Mouse (Mus musculus) liver, embryonic 15.5 days (tissue): Measurements from ENCODE around the gene Commd3. TPM values are rescaled to one million over a fixed set of nuclear protein-coding genes. Genes with fewer than 3 reads are reported as not detected.

Source experiments
- ATAC-seq: fragments of 200-750 bp; cut with Nextera tagmentation; 2 replicates; pipeline ENCODE4 v1.8.0; 2017; ENCODE audit warnings: moderate number of reproducible peaks, mild to moderate bottlenecking, moderate library complexity; ENCODE audit not compliant: insufficient read depth
- H3K27ac ChIP-seq: fragments of 300-500 bp; sonication (generic); replicated peaks from 2 replicates; pipeline ENCODE4 v1.5.1; 2015; ENCODE audit warnings: mild to moderate bottlenecking, inconsistent platforms
- H3K27me3 ChIP-seq: fragments of 300-500 bp; sonication (generic); 2 replicates; pipeline ENCODE4 v1.6.1; 2015; ENCODE audit warnings: mild to moderate bottlenecking, inconsistent platforms
- H3K36me3 ChIP-seq: fragments of 300-500 bp; sonication (generic); replicated peaks from 2 replicates; pipeline ENCODE4 v1.6.1; 2015; ENCODE audit warnings: moderate library complexity, mild to moderate bottlenecking, inconsistent platforms
- H3K4me1 ChIP-seq: fragments of 300-500 bp; sonication (generic); replicated peaks from 2 replicates; pipeline ENCODE4 v1.6.1; 2015; ENCODE audit warnings: inconsistent platforms
- H3K4me2 ChIP-seq: fragments of 300-500 bp; sonication (generic); 2 replicates; pipeline ENCODE4 v1.6.1; 2015; ENCODE audit warnings: moderate library complexity, mild to moderate bottlenecking, inconsistent platforms
- H3K4me3 ChIP-seq: fragments of 300-500 bp; sonication (generic); replicated peaks from 2 replicates; pipeline ENCODE4 v1.5.1; 2015; ENCODE audit warnings: mild to moderate bottlenecking, inconsistent platforms
- H3K9ac ChIP-seq: fragments of 300-500 bp; sonication (generic); 2 replicates; pipeline ENCODE4 v1.6.1; 2015; ENCODE audit warnings: moderate library complexity, mild to moderate bottlenecking, inconsistent platforms
- H3K9me3 ChIP-seq: fragments of 300-500 bp; sonication (generic); replicated peaks from 2 replicates; pipeline ENCODE4 v1.6.1; 2016; ENCODE audit warnings: inconsistent platforms
- WGBS: fragments of 180-500 bp; shearing (Covaris S2); methylation state at CpG from one replicate; pipeline ENCODE4 v1.1.7; 2015; ENCODE audit warnings: mixed read lengths; ENCODE audit not compliant: insufficient replicate concordance; 5-methylcytosine and 5-hydroxymethylcytosine counted together
- polyA plus RNA-seq: library from polyadenylated mRNA; unstranded; fragments of >200 nt; fragmentation: Nextera tagmentation; extraction: Ambion mirVana; gene quantifications from 2 replicates; pipeline ENCODE4 v1.2.1, GENCODE M21; 2015

Commd3 gene
- 76.8 and 85.1 TPM in 2 replicates for polyA plus RNA-seq

- peak within 1 kb of the TSS; percentile 84 for H3K9ac ChIP-seq
- under 1% methylated on average over 89 of the region's 91 CpGs for WGBS
- no peaks in the 10 kb centered on the region for H3K9me3 ChIP-seq
- peak within 1 kb of the TSS; percentile 80 for H3K4me3 ChIP-seq
- ATAC-seq: peak; percentile 84
- peaks cover 26% of the 10 kb centered on the region for H3K4me1 ChIP-seq
- no peaks in the 10 kb centered on the region for H3K36me3 ChIP-seq
- peaks cover 65% of the 10 kb centered on the region for H3K27me3 ChIP-seq
- H3K27ac ChIP-seq: peak within 1 kb of the TSS; percentile 77
- peak within 1 kb of the TSS; percentile 87 for H3K4me2 ChIP-seq
These were observed at the start of gene Commd3 for GRCm38 (mm10) chr2:18672133-18672765. TSS of gene Commd3 (plus strand) at chr2:18672384.

GRCm38 (mm10) chr2:18623219-18623618 lies 49.0 kb upstream of the Commd3 start:
- no peak for ATAC-seq
- H3K4me3 ChIP-seq: no peak overlapping the region
- no peaks in the 10 kb centered on the region for H3K36me3 ChIP-seq
- no peak overlapping the region for H3K9ac ChIP-seq
- no peaks in the 10 kb centered on the region for H3K9me3 ChIP-seq
- peaks cover 3% of the 10 kb centered on the region; the same call in 1 of the 2 replicates for H3K27me3 ChIP-seq
- H3K27ac ChIP-seq: no peak overlapping the region
- no peak overlapping the region for H3K4me2 ChIP-seq
- H3K4me1 ChIP-seq: no peaks in the 10 kb centered on the region
- WGBS: 57% methylated on average over 10 of the region's 10 CpGs

GRCm38 (mm10) chr2:18630547-18630946 lies 41.6 kb upstream of the Commd3 start:
- H3K27ac ChIP-seq: no peak overlapping the region
- H3K4me2 ChIP-seq: no peak overlapping the region
- WGBS: 25% methylated on average over 5 of the region's 5 CpGs
- no peak for ATAC-seq
- H3K36me3 ChIP-seq: no peaks in the 10 kb centered on the region
- no peak overlapping the region for H3K9ac ChIP-seq
- no peaks in the 10 kb centered on the region for H3K9me3 ChIP-seq
- no peaks in the 10 kb centered on the region for H3K27me3 ChIP-seq
- no peaks in the 10 kb centered on the region for H3K4me1 ChIP-seq
- no peak overlapping the region for H3K4me3 ChIP-seq

GRCm38 (mm10) chr2:18635052-18635451 lies 37.1 kb upstream of the Commd3 start:
- no peaks in the 10 kb centered on the region for H3K4me1 ChIP-seq
- no peak overlapping the region for H3K4me2 ChIP-seq
- H3K9me3 ChIP-seq: 0 out of 2 replicates have a peak, but pooled peaks cover 2% of the 10 kb centered on the region
- no peak overlapping the region for H3K9ac ChIP-seq
- no peaks in the 10 kb centered on the region for H3K36me3 ChIP-seq
- no peak overlapping the region for H3K27ac ChIP-seq
- ATAC-seq: no peak
- WGBS: 78% methylated on average over 8 of the region's 8 CpGs
- H3K27me3 ChIP-seq: no peaks in the 10 kb centered on the region
- no peak overlapping the region for H3K4me3 ChIP-seq

GRCm38 (mm10) chr2:18648563-18648962 lies 23.6 kb upstream of the Commd3 start:
- Histone ChIP-seq H3K4me3 (no peak overlapping the region), H3K36me3 (no peaks in the 10 kb centered on the region), H3K9ac (no peak overlapping the region), H3K27me3 (no peaks in the 10 kb centered on the region), H3K4me1 (no peaks in the 10 kb centered on the region), H3K27ac (no peak overlapping the region), H3K4me2 (no peak overlapping the region), H3K9me3 (no peaks in the 10 kb centered on the region)
- ATAC-seq: no peak
- 58% methylated on average over 4 of the region's 4 CpGs for WGBS

- no peak overlapping the region for H3K4me2 ChIP-seq
- H3K27ac ChIP-seq: no peak overlapping the region
- no peak overlapping the region for H3K9ac ChIP-seq
- H3K4me1 ChIP-seq: no peaks in the 10 kb centered on the region
- no peak for ATAC-seq
- H3K36me3 ChIP-seq: no peaks in the 10 kb centered on the region
- H3K27me3 ChIP-seq: no peaks in the 10 kb centered on the region
- 26% methylated on average over 5 of the region's 5 CpGs for WGBS
- H3K9me3 ChIP-seq: no peaks in the 10 kb centered on the region
- no peak overlapping the region for H3K4me3 ChIP-seq
These were observed 17.4 kb upstream of the Commd3 start for GRCm38 (mm10) chr2:18654821-18655220.

GRCm38 (mm10) chr2:18664003-18664402 lies 8.2 kb upstream of the Commd3 start:
- 79% methylated on average over 3 of the region's 3 CpGs for WGBS
- Histone ChIP-seq H3K27me3 (peaks cover 17% of the 10 kb centered on the region), H3K4me2 (no peak overlapping the region), H3K9ac (no peak overlapping the region), H3K4me1 (no peaks in the 10 kb centered on the region), H3K4me3 (no peak overlapping the region), H3K36me3 (no peaks in the 10 kb centered on the region), H3K9me3 (no peaks in the 10 kb centered on the region), H3K27ac (no peak overlapping the region)
- no peak for ATAC-seq

GRCm38 (mm10) chr2:18671041-18671440 lies 1.1 kb upstream of the Commd3 start:
- ATAC-seq: no peak
- 51% methylated on average over 6 of the region's 6 CpGs for WGBS
- Histone ChIP-seq H3K4me3 (no peak overlapping the region), H3K36me3 (no peaks in the 10 kb centered on the region), H3K27ac (no peak overlapping the region), H3K9ac (no peak overlapping the region), H3K4me1 (peaks cover 21% of the 10 kb centered on the region), H3K27me3 (peaks cover 58% of the 10 kb centered on the region), H3K9me3 (no peaks in the 10 kb centered on the region), H3K4me2 (no peak overlapping the region)

- Histone ChIP-seq H3K9me3 (no peaks in the 10 kb centered on the region), H3K4me1 (peaks cover 27% of the 10 kb centered on the region), H3K9ac (peak overlapping the region; percentile 84), H3K27me3 (peaks cover 65% of the 10 kb centered on the region), H3K4me2 (peak overlapping the region; percentile 87), H3K4me3 (peak overlapping the region; percentile 80), H3K36me3 (no peaks in the 10 kb centered on the region), H3K27ac (peak overlapping the region; percentile 77)
- no peak for ATAC-seq
- WGBS: under 1% methylated on average over 11 of the region's 11 CpGs
These were observed 581 bp downstream of the Commd3 start for GRCm38 (mm10) chr2:18672766-18673164.

- Histone ChIP-seq H3K9me3 (no peaks in the 10 kb centered on the region), H3K27ac (no peak overlapping the region), H3K27me3 (peaks cover 67% of the 10 kb centered on the region), H3K4me3 (no peak overlapping the region), H3K36me3 (no peaks in the 10 kb centered on the region), H3K4me1 (peaks cover 35% of the 10 kb centered on the region), H3K4me2 (no peak overlapping the region), H3K9ac (no peak overlapping the region)
- no peak for ATAC-seq
- WGBS: 58% methylated on average over 4 of the region's 4 CpGs
These were observed 1.6 kb downstream of the Commd3 start for GRCm38 (mm10) chr2:18673766-18674165.

- WGBS: 50% methylated on average over 4 of the region's 4 CpGs
- Histone ChIP-seq H3K27ac (no peak overlapping the region), H3K9me3 (no peaks in the 10 kb centered on the region), H3K9ac (no peak overlapping the region), H3K4me3 (no peak overlapping the region), H3K4me2 (no peak overlapping the region), H3K4me1 (peaks cover 35% of the 10 kb centered on the region), H3K27me3 (peaks cover 72% of the 10 kb centered on the region), H3K36me3 (no peaks in the 10 kb centered on the region)
- no peak for ATAC-seq
These were observed 2.2 kb downstream of the Commd3 start for GRCm38 (mm10) chr2:18674193-18674902.
